Mouse (Mus musculus): ENCODE data around the gene Rnls.

Rnls gene

GRCm38 (mm10) chr19:33102008-33102782, 289.9 kb downstream of the Rnls start:
- DNase-seq (ENCODE audit: low spot score), result no peak

- no peak for DNase-seq (ENCODE audit: low spot score)
Measured at GRCm38 (mm10) chr19:33101093-33102007, 290.7 kb downstream of the Rnls start.

GRCm38 (mm10) chr19:33100598-33100997, 291.5 kb downstream of the Rnls start:
- no peak for DNase-seq (ENCODE audit: low spot score)

- no peak for DNase-seq (ENCODE audit: low spot score)
Measured at GRCm38 (mm10) chr19:33100031-33100430, 292.1 kb downstream of the Rnls start.

GRCm38 (mm10) chr19:33099201-33099788, 292.8 kb downstream of the Rnls start:
- DNase-seq (ENCODE audit: low spot score), result no peak

- no peak for DNase-seq (ENCODE audit: low spot score)
Measured at GRCm38 (mm10) chr19:33097691-33098090, 294.4 kb downstream of the Rnls start.

- DNase-seq (ENCODE audit: low spot score), result no peak
Measured at GRCm38 (mm10) chr19:33096581-33096980, 295.5 kb downstream of the Rnls start.

- DNase-seq (ENCODE audit: low spot score), result no peak
Measured at GRCm38 (mm10) chr19:33092575-33092974, 299.5 kb downstream of the Rnls start.

GRCm38 (mm10) chr19:33091324-33091723, 300.8 kb downstream of the Rnls start:
- peak; percentile 21 for DNase-seq (ENCODE audit: low spot score)

- DNase-seq (ENCODE audit: low spot score), result peak; percentile 10
Measured at GRCm38 (mm10) chr19:33088868-33089267, 303.2 kb downstream of the Rnls start.

- DNase-seq (ENCODE audit: low spot score), result no peak
Measured at GRCm38 (mm10) chr19:33087961-33088360, 304.1 kb downstream of the Rnls start.
